Mouse (Mus musculus): Measurements from ENCODE around the gene Usp19. TPM values are rescaled to one million over a fixed set of nuclear protein-coding genes. Genes with fewer than 3 reads are reported as not detected.

Gene Usp19
- polyA plus RNA-seq, 1 experiment from 2014 or later, result 91.5 TPM

DNA sequence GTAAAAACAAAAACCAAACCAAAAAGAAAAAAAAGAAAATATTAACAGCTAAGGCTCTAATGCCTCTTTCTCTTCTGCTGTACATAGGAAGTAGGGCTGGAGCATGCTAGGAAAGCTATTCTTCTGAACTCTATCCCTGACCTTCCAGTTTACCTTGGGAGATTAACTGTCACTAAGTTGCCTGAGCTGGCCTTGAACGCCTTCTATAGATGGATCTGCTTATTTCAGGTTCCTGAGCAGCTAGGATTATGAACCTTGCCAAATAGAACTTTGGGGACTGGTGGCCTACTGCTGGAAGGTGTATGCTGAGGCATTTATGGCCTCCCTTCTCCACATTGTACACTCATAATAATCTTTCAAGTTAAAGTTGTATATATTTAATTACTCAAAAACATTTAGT, 40.6 kb downstream of the Usp19 start:
- H3K27me3 ChIP-seq (replicated peaks; ENCODE audit: control insufficient read depth, insufficient read depth, low read length), result no peaks in the 10 kb centered on the region
- H3K4me3 ChIP-seq (replicated peaks; ENCODE audit: low read length), result no peak overlapping the region
- WGBS, result 92% methylated on average over 1 of the region's 1 CpGs
- no peak overlapping the region for H3K27ac ChIP-seq (ENCODE audit: low read length)
- no peak for ATAC-seq
- H3K9ac ChIP-seq (replicated peaks; ENCODE audit: low read depth, low read length), result no peak overlapping the region
- H3K36me3 ChIP-seq (ENCODE audit: control insufficient read depth, insufficient read depth), result peaks cover 45% of the 10 kb centered on the region
- H3K4me1 ChIP-seq (replicated peaks; ENCODE audit: control insufficient read depth, insufficient read depth, low read length), result no peaks in the 10 kb centered on the region
- H3K9me3 ChIP-seq (ENCODE audit: control insufficient read depth, low read length), result no peaks in the 10 kb centered on the region
- no peak overlapping the region for H3K4me2 ChIP-seq (ENCODE audit: low read length)

DNA sequence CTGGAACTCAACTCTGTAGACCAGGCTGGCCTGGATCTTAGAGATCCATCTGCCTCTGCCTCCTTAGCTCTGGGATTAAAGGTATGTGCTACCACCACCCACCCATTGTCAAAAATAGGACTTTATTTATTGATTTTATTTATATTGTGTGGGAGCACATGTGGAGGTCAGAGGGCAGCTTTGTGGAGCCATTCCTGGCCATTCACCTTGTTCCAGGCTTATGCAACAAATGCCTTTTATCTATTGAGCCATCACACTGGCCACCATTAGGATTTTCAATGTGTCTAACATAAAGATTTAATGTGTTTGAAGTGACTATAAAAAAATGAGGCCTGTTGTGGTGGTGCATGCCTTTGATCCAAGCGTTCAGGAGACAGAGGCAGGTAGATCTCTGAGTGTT, 41.1 kb downstream of the Usp19 start:
- ATAC-seq, result no peak
- WGBS, result 97% methylated on average over 1 of the region's 1 CpGs
- H3K4me1 ChIP-seq (replicated peaks; ENCODE audit: control insufficient read depth, insufficient read depth, low read length), result no peaks in the 10 kb centered on the region
- no peaks in the 10 kb centered on the region for H3K9me3 ChIP-seq (ENCODE audit: control insufficient read depth, low read length)
- H3K4me3 ChIP-seq (replicated peaks; ENCODE audit: low read length), result no peak overlapping the region
- H3K27me3 ChIP-seq (replicated peaks; ENCODE audit: control insufficient read depth, insufficient read depth, low read length), result no peaks in the 10 kb centered on the region
- H3K27ac ChIP-seq (ENCODE audit: low read length), result no peak overlapping the region
- no peak overlapping the region for H3K4me2 ChIP-seq (ENCODE audit: low read length)
- H3K9ac ChIP-seq (replicated peaks; ENCODE audit: low read depth, low read length), result no peak overlapping the region
- H3K36me3 ChIP-seq (ENCODE audit: control insufficient read depth, insufficient read depth), result peaks cover 45% of the 10 kb centered on the region

DNA sequence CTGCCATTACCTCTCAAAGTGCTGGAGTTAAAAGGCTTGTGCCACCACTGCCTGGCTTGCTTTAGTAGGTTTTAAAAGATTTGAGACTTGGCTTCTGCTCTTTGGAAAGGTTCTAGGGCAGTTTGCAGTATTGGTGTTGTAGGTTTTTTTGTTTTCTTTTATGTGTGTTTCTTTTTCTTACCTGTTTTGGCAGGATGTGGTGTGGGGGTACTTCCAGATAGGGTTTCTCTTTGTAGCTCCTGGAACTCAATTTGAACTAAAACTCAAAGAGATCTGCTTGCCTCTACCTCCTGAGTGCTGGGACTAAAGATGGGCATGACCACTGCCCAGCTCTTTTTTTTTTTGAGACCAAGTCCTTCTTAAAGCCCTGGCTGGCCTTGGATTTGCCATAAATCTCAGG, 50.4 kb downstream of the Usp19 start:
- Histone ChIP-seq H3K4me1 (replicated peaks; ENCODE audit: control insufficient read depth, insufficient read depth, low read length) (no peaks in the 10 kb centered on the region), H3K27ac (ENCODE audit: low read length) (no peak overlapping the region), H3K4me2 (ENCODE audit: low read length) (no peak overlapping the region), H3K9ac (replicated peaks; ENCODE audit: low read depth, low read length) (no peak overlapping the region), H3K4me3 (replicated peaks; ENCODE audit: low read length) (no peak overlapping the region), H3K9me3 (ENCODE audit: control insufficient read depth, low read length) (no peaks in the 10 kb centered on the region), H3K36me3 (ENCODE audit: control insufficient read depth, insufficient read depth) (peaks cover 37% of the 10 kb centered on the region), H3K27me3 (replicated peaks; ENCODE audit: control insufficient read depth, insufficient read depth, low read length) (no peaks in the 10 kb centered on the region)
- ATAC-seq, result no peak

DNA sequence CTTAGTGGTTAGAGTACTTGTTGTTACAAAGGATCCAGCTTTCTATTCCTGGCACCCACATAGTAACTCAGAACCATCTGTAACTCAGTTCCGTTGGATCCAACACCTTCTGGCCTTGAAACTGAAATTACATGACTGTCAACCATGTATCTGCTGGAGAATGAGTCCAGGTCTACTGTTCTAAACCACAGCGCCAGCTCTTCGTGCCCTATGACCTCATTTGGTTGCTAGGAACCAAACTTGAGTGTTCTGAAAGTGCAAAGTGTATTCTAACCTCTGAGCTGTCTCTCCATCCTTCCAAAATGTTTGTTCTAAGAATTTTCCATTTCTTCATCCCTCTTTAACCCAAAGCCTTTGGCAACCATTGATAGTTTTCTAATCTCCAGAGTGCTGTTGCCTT, 55.6 kb downstream of the Usp19 start:
- Histone ChIP-seq H3K9me3 (ENCODE audit: control insufficient read depth, low read length) (no peaks in the 10 kb centered on the region), H3K4me3 (replicated peaks; ENCODE audit: low read length) (no peak overlapping the region), H3K27me3 (replicated peaks; ENCODE audit: control insufficient read depth, insufficient read depth, low read length) (no peaks in the 10 kb centered on the region), H3K4me1 (replicated peaks; ENCODE audit: control insufficient read depth, insufficient read depth, low read length) (no peaks in the 10 kb centered on the region), H3K4me2 (ENCODE audit: low read length) (no peak overlapping the region), H3K36me3 (ENCODE audit: control insufficient read depth, insufficient read depth) (peaks cover 39% of the 10 kb centered on the region), H3K9ac (replicated peaks; ENCODE audit: low read depth, low read length) (no peak overlapping the region), H3K27ac (ENCODE audit: low read length) (no peak overlapping the region)
- ATAC-seq, result no peak
- WGBS, result 92% methylated on average over 3 of the region's 3 CpGs

DNA sequence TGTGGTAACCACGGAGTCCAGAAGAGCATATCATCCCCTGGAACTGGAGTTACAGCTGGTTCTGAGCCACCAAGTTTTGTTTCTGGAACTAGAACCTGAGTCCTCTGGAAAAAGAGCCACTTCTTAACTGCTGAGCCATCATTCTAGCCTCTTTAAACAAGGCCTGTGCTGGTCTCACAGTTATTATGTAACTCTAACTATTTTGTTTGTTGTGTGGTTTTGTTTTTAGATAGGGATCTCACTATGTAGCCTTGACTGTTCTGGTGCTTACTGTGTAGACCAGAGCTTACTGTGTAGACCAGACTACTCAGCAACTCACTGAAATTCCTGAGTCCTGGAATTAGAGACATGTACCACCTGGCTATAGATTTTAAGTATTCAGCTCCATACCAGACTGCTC, 56.5 kb downstream of the Usp19 start:
- Histone ChIP-seq H3K27me3 (replicated peaks; ENCODE audit: control insufficient read depth, insufficient read depth, low read length) (no peaks in the 10 kb centered on the region), H3K9me3 (ENCODE audit: control insufficient read depth, low read length) (no peaks in the 10 kb centered on the region), H3K36me3 (ENCODE audit: control insufficient read depth, insufficient read depth) (peaks cover 36% of the 10 kb centered on the region), H3K4me2 (ENCODE audit: low read length) (no peak overlapping the region), H3K9ac (replicated peaks; ENCODE audit: low read depth, low read length) (no peak overlapping the region), H3K4me1 (replicated peaks; ENCODE audit: control insufficient read depth, insufficient read depth, low read length) (no peaks in the 10 kb centered on the region), H3K27ac (ENCODE audit: low read length) (no peak overlapping the region), H3K4me3 (replicated peaks; ENCODE audit: low read length) (no peak overlapping the region)
- 100% methylated on average over 1 of the region's 1 CpGs for WGBS
- no peak for ATAC-seq

Other genes starting within 250 kb of the Usp19 start
- 56.3 and 57.9 TPM in 2 replicates for gene Dag1, start 226.6 kb upstream of the Usp19 start, polyA plus RNA-seq (2015; fragmentation: Nextera tagmentation; extraction: Ambion mirVana)
- 139 and 158 TPM in 2 replicates for gene Nicn1, start 200.2 kb upstream of the Usp19 start, polyA plus RNA-seq (2015; fragmentation: Nextera tagmentation; extraction: Ambion mirVana)
- 22.3 and 23.8 TPM in 2 replicates for gene Amt, start 193.7 kb upstream of the Usp19 start, polyA plus RNA-seq (2015; fragmentation: Nextera tagmentation; extraction: Ambion mirVana)
- gene Rhoa, start 184.5 kb upstream of the Usp19 start, polyA plus RNA-seq (2015; fragmentation: Nextera tagmentation; extraction: Ambion mirVana), result 282 and 351 TPM in 2 replicates
- gene Tcta, start 184.4 kb upstream of the Usp19 start, polyA plus RNA-seq (2015; fragmentation: Nextera tagmentation; extraction: Ambion mirVana), result 34.3 and 37.6 TPM in 2 replicates
- gene Gpx1, start 151.7 kb upstream of the Usp19 start, polyA plus RNA-seq (2015; fragmentation: Nextera tagmentation; extraction: Ambion mirVana), result 369 and 398 TPM in 2 replicates
- gene Usp4, start 142.7 kb upstream of the Usp19 start, polyA plus RNA-seq (2015; fragmentation: Nextera tagmentation; extraction: Ambion mirVana), result 146 and 163 TPM in 2 replicates
- 2.0 and 2.2 TPM in 2 replicates for gene 1700102P08Rik, start 97.8 kb upstream of the Usp19 start, polyA plus RNA-seq (2015; fragmentation: Nextera tagmentation; extraction: Ambion mirVana)
- 0.96 and 0.99 TPM in 2 replicates for gene Ccdc36, start 62.1 kb upstream of the Usp19 start, polyA plus RNA-seq (2015; fragmentation: Nextera tagmentation; extraction: Ambion mirVana)
- gene BC048562, start 54.1 kb upstream of the Usp19 start, polyA plus RNA-seq (2015; fragmentation: Nextera tagmentation; extraction: Ambion mirVana), result not detected in 2 replicates
- 61.4 and 68.7 TPM in 2 replicates for gene Ccdc71, start 30.1 kb upstream of the Usp19 start, polyA plus RNA-seq (2015; fragmentation: Nextera tagmentation; extraction: Ambion mirVana)
- 42.6 and 55.6 TPM in 2 replicates for gene Klhdc8b, start 29.0 kb upstream of the Usp19 start, polyA plus RNA-seq (2015; fragmentation: Nextera tagmentation; extraction: Ambion mirVana)
- gene Lamb2, start 10.9 kb upstream of the Usp19 start, polyA plus RNA-seq (2015; fragmentation: Nextera tagmentation; extraction: Ambion mirVana), result 17.6 and 23.4 TPM in 2 replicates
- 69.1 and 71.5 TPM in 2 replicates for gene Qars, start 17.1 kb downstream of the Usp19 start, polyA plus RNA-seq (2015; fragmentation: Nextera tagmentation; extraction: Ambion mirVana)
- 152 and 164 TPM in 2 replicates for gene Qrich1, start 26.2 kb downstream of the Usp19 start, polyA plus RNA-seq (2015; fragmentation: Nextera tagmentation; extraction: Ambion mirVana)
- gene Impdh2, start 69.7 kb downstream of the Usp19 start, polyA plus RNA-seq (2015; fragmentation: Nextera tagmentation; extraction: Ambion mirVana), result 118 and 128 TPM in 2 replicates
- gene Ndufaf3, start 76.8 kb downstream of the Usp19 start, polyA plus RNA-seq (2015; fragmentation: Nextera tagmentation; extraction: Ambion mirVana), result 68.9 and 77.4 TPM in 2 replicates
- gene Dalrd3, start 79.3 kb downstream of the Usp19 start, polyA plus RNA-seq (2015; fragmentation: Nextera tagmentation; extraction: Ambion mirVana), result 258 and 296 TPM in 2 replicates
- gene Wdr6, start 88.1 kb downstream of the Usp19 start, polyA plus RNA-seq (2015; fragmentation: Nextera tagmentation; extraction: Ambion mirVana), result 209 and 267 TPM in 2 replicates
- 21.9 and 23.6 TPM in 2 replicates for gene P4htm, start 107.1 kb downstream of the Usp19 start, polyA plus RNA-seq (2015; fragmentation: Nextera tagmentation; extraction: Ambion mirVana)
- gene Arih2, start 158.8 kb downstream of the Usp19 start, polyA plus RNA-seq (2015; fragmentation: Nextera tagmentation; extraction: Ambion mirVana), result 59.9 and 61.8 TPM in 2 replicates
- 46.3 and 47.8 TPM in 2 replicates for gene Slc25a20, start 171.5 kb downstream of the Usp19 start, polyA plus RNA-seq (2015; fragmentation: Nextera tagmentation; extraction: Ambion mirVana)
- gene Prkar2a, start 198.7 kb downstream of the Usp19 start, polyA plus RNA-seq (2015; fragmentation: Nextera tagmentation; extraction: Ambion mirVana), result 37.6 and 41.3 TPM in 2 replicates

Data from forebrain, embryonic 16.5 days (tissue).